Mouse (Mus musculus) lung, embryonic 14.5 days (tissue): Measurements from ENCODE around the gene Sh3bgrl2. TPM values are rescaled to one million over a fixed set of nuclear protein-coding genes. Genes with fewer than 3 reads are reported as not detected.

Experiments
- ATAC-seq: fragments of 200-750 bp; cut with Nextera tagmentation; 2 replicates; pipeline ENCODE4 v1.8.0; 2017; ENCODE audit warnings: mild to moderate bottlenecking, moderate TSS enrichment, moderate library complexity; ENCODE audit not compliant: insufficient read depth
- DNase-seq: peaks from one replicate; pipeline ENCODE4 v3.0.0-alpha.2; 2015
- H3K27ac ChIP-seq: fragments of 300-500 bp; sonication (generic); 2 replicates; pipeline ENCODE4 v1.5.1; 2014; ENCODE audit warnings: low read depth, mild to moderate bottlenecking, moderate library complexity
- H3K27me3 ChIP-seq: fragments of 300-500 bp; sonication (generic); 2 replicates; pipeline ENCODE4 v1.6.1; 2014; ENCODE audit warnings: low read length, control low read depth; ENCODE audit not compliant: insufficient read depth
- H3K36me3 ChIP-seq: fragments of 300-500 bp; sonication (generic); 2 replicates; pipeline ENCODE4 v1.6.1; 2014; ENCODE audit warnings: control low read depth; ENCODE audit not compliant: insufficient read depth
- H3K4me1 ChIP-seq: fragments of 300-500 bp; sonication (generic); 2 replicates; pipeline ENCODE4 v1.6.1; 2014; ENCODE audit warnings: antibody characterized with exemption, control low read depth; ENCODE audit not compliant: insufficient read depth
- H3K4me2 ChIP-seq: fragments of 300-500 bp; sonication (generic); 2 replicates; pipeline ENCODE4 v1.6.1; 2014; ENCODE audit warnings: mild to moderate bottlenecking
- H3K4me3 ChIP-seq: fragments of 300-500 bp; sonication (generic); 2 replicates; pipeline ENCODE4 v1.5.1; 2014; ENCODE audit warnings: low read depth, low read length
- H3K9ac ChIP-seq: fragments of 300-500 bp; sonication (generic); 2 replicates; pipeline ENCODE4 v1.6.1; 2014
- H3K9me3 ChIP-seq: fragments of 300-500 bp; sonication (generic); 2 replicates; pipeline ENCODE4 v1.6.1; 2016; ENCODE audit warnings: low read depth, low read length, control low read depth
- CTCF ChIP-seq: IDR thresholded peaks from 2 replicates; pipeline ENCODE4 v1.5.1; 2016; ENCODE audit warnings: antibody characterized with exemption, low read depth
- WGBS: fragments of 180-500 bp; shearing (Covaris S2); extraction: QIAGEN DNeasy Blood & Tissue Kit; methylation state at CpG from one replicate; pipeline ENCODE4 v1.1.7; 2014; 5-methylcytosine and 5-hydroxymethylcytosine counted together
- polyA plus RNA-seq: library from polyadenylated mRNA; unstranded; fragments of >200 nt; fragmentation: Nextera tagmentation; extraction: Ambion mirVana; gene quantifications from 2 replicates; pipeline ENCODE4 v1.2.1, GENCODE M21; 2014

Gene Sh3bgrl2
- polyA plus RNA-seq, 1 experiment from 2014 or later: 59.4 TPM

- Histone ChIP-seq H3K9ac (no peak overlapping the region), H3K9me3 (no peaks in the 10 kb centered on the region), H3K4me3 (no peak overlapping the region), H3K27me3 (no peaks in the 10 kb centered on the region), H3K4me2 (peak overlapping the region; percentile 53), H3K27ac (no peak overlapping the region), H3K4me1 (no peaks in the 10 kb centered on the region; the same call in 1 of the 2 replicates), H3K36me3 (no peaks in the 10 kb centered on the region)
- 3% methylated on average over 8 of the region's 8 CpGs for WGBS
- DNase-seq (peak; percentile 75), ATAC-seq (peak; percentile 66)
- no peak for TF ChIP-seq CTCF
These were observed 109.0 kb downstream of the Sh3bgrl2 start for GRCm38 (mm10) chr9:83656960-83657651.

DNA sequence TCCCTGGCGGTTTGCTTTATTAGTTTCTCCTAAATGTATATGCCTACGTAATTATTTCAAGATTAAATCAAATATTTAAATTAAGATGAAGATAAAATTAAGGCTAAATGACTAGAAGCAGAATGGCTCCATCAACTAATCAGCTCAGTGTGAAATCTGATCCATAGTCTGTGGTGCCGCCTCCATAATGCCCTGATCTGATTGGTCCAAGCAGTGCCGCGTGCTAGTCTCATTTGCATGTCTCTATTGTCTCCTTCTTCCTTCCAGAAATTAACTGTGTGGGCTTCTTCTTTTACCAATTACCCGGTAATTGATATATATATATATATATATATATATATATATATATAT, 109.5 kb downstream of the Sh3bgrl2 start:
- peak; percentile 59 for DNase-seq
- H3K9ac ChIP-seq: no peak overlapping the region
- WGBS: 26% methylated on average over 6 of the region's 6 CpGs
- H3K9me3 ChIP-seq: no peaks in the 10 kb centered on the region
- peak overlapping the region; percentile 53 for H3K4me2 ChIP-seq
- TF ChIP-seq CTCF: no peak
- H3K4me3 ChIP-seq: no peak overlapping the region
- H3K27ac ChIP-seq: no peak overlapping the region
- H3K27me3 ChIP-seq: no peaks in the 10 kb centered on the region
- no peaks in the 10 kb centered on the region; the same call in 1 of the 2 replicates for H3K4me1 ChIP-seq
- no peaks in the 10 kb centered on the region for H3K36me3 ChIP-seq
- peak; percentile 70 for ATAC-seq

DNA sequence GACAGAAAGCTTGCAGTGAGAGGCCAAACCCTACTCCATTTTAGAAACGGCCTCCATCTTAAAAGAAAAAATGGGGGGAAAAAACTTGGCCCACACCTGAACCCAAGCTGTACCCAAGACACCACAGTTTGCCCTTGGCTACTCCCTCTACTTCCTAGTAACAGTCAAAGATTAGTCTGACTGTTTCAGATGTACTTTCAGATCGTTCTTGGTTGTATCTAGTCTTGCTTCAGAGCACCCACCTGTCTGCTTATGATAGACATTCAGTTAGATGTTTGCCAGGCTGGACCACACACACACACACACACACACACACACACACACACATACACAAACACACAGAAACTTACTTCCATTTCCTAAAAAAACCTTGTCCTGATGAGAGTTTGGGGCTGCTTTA, 111.0 kb downstream of the Sh3bgrl2 start:
- Histone ChIP-seq H3K4me3 (no peak overlapping the region), H3K36me3 (no peaks in the 10 kb centered on the region), H3K4me1 (no peaks in the 10 kb centered on the region; the same call in 1 of the 2 replicates), H3K9me3 (no peaks in the 10 kb centered on the region), H3K4me2 (no peak overlapping the region), H3K9ac (no peak overlapping the region), H3K27me3 (no peaks in the 10 kb centered on the region), H3K27ac (no peak overlapping the region)
- ATAC-seq (no peak), DNase-seq (no peak)
- WGBS: 83% methylated on average over 2 of the region's 2 CpGs
- no peak for TF ChIP-seq CTCF

- no peak overlapping the region for H3K27ac ChIP-seq
- H3K9ac ChIP-seq: no peak overlapping the region
- no peaks in the 10 kb centered on the region for H3K9me3 ChIP-seq
- DNase-seq: no peak
- 74% methylated on average over 5 of the region's 5 CpGs for WGBS
- H3K4me3 ChIP-seq: no peak overlapping the region
- no peak for ATAC-seq
- no peak for TF ChIP-seq CTCF
- H3K27me3 ChIP-seq: no peaks in the 10 kb centered on the region
- no peaks in the 10 kb centered on the region; the same call in 1 of the 2 replicates for H3K4me1 ChIP-seq
- H3K4me2 ChIP-seq: no peak overlapping the region
- H3K36me3 ChIP-seq: no peaks in the 10 kb centered on the region
These were observed 113.7 kb downstream of the Sh3bgrl2 start for GRCm38 (mm10) chr9:83661811-83662210.

- no peaks in the 10 kb centered on the region for H3K36me3 ChIP-seq
- DNase-seq (peak; percentile 63), ATAC-seq (peak; percentile 44; the same call in 1 of the 2 replicates)
- H3K9me3 ChIP-seq: no peaks in the 10 kb centered on the region
- WGBS: 17% methylated on average over 24 of the region's 33 CpGs
- peak overlapping the region; percentile 75 for H3K4me2 ChIP-seq
- H3K27ac ChIP-seq: peak overlapping the region; percentile 30; the same call in 1 of the 2 replicates
- peak overlapping the region; percentile 43 for H3K4me3 ChIP-seq
- H3K27me3 ChIP-seq: no peaks in the 10 kb centered on the region
- H3K4me1 ChIP-seq: no peaks in the 10 kb centered on the region
- TF ChIP-seq CTCF: no peak
- H3K9ac ChIP-seq: peak overlapping the region; percentile 51
These were observed 116.1 kb downstream of the Sh3bgrl2 start for GRCm38 (mm10) chr9:83663981-83664897.

DNA sequence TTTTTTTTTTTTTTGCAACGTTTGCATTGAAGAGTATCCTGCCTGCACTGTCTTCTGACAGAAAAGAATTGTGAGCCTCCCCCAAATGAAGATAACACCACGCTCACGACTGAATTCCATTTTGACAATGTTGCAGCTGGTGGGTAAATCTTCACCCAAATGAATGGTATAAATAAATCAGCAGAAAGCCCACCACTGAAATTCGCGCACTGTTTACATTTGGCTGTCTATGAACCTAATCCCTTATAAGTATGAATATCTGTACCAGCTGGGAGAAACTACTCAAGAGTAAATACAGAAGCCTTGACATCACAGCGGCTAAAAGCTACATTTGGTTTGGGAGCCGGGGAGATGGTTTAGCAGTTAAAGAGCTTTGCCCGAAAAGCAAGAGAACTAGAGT, 116.8 kb downstream of the Sh3bgrl2 start:
- no peaks in the 10 kb centered on the region for H3K4me1 ChIP-seq
- peak; percentile 73; the same call in 1 of the 2 replicates for ATAC-seq
- H3K36me3 ChIP-seq: no peaks in the 10 kb centered on the region
- peak; percentile 59 for DNase-seq
- no peaks in the 10 kb centered on the region for H3K9me3 ChIP-seq
- no peak for TF ChIP-seq CTCF
- 18% methylated on average over 8 of the region's 8 CpGs for WGBS
- H3K4me2 ChIP-seq: peak overlapping the region; percentile 75
- no peaks in the 10 kb centered on the region for H3K27me3 ChIP-seq
- H3K27ac ChIP-seq: peak overlapping the region; percentile 30; the same call in 1 of the 2 replicates
- H3K4me3 ChIP-seq: peak overlapping the region; percentile 43
- peak overlapping the region; percentile 51 for H3K9ac ChIP-seq

DNA sequence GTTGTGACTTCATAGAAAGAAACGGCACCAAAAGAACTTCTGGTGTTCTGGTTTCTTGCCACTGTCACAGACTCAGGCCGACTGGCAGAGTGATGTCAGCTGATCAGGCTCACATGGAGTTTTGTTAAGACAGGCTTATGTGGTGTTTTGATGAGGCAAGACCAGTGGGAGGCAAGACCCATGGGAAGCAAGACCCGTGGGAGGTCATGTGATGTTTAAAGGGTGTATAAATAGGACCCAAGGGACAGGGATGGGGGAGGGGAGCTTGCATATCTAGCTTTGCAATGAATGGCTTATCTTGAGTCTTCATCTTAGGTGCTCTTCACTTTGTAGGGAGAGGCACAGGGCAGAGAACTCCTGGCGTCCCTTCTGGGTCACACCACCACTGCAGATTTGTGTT, 118.9 kb downstream of the Sh3bgrl2 start:
- H3K9ac ChIP-seq: no peak overlapping the region
- WGBS: 49% methylated on average over 4 of the region's 4 CpGs
- no peaks in the 10 kb centered on the region for H3K4me1 ChIP-seq
- H3K36me3 ChIP-seq: no peaks in the 10 kb centered on the region
- DNase-seq (no peak), ATAC-seq (no peak)
- no peak overlapping the region for H3K27ac ChIP-seq
- H3K4me3 ChIP-seq: no peak overlapping the region
- no peaks in the 10 kb centered on the region for H3K27me3 ChIP-seq
- H3K4me2 ChIP-seq: no peak overlapping the region
- TF ChIP-seq CTCF: no peak
- no peaks in the 10 kb centered on the region for H3K9me3 ChIP-seq
